22 mouse cellular contexts compared by ENCODE assay signal in the genomic region with DNA sequence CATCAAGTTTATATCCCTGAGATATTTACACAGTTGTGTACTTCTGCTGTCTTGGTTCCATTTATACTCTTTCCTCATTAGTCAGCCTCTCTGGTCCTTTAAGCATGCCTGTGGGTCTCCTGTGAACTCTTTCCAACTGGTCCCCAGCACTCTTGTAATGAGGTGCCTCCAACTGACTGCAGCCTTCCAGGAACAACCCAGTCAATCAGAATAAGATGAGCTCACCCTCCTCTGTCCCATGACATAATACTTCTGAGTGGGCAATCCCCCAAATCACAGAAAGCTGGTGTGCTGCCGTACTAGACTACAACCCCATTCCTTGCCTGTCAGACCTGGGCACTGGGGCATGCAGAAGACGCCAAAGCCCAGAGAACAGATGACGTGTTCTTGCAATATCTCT. TPM values are rescaled to one million over a fixed set of nuclear protein-coding genes. Genes with fewer than 3 reads are reported as not detected.
A peak's percentile ranks its signal among the peaks of the same experiment; 100 is the strongest.
DNase-seq lines count a peak whose midpoint lies in the region; ATAC-seq and TF ChIP-seq lines count a peak whose summit lies in the region.
"Had no signal": no experiment of that assay in that cellular context is flagged by ENCODE, and none has a peak within 500 bp of the region (broad histone marks: within the 10 kb centered on the region; RNA-seq: fewer than 3 reads in every experiment).

No protein-coding gene starts in this region.

- no peak overlapping the region for H3K9ac ChIP-seq in lung, embryonic 15.5 days
- H3K9ac ChIP-seq: heart, embryonic 15.5 days; hindbrain, embryonic 13.5 days had no signal

- H3K9me3 ChIP-seq in lung, embryonic 15.5 days = no peaks in the 10 kb centered on the region
- H3K9me3 ChIP-seq: embryonic facial prominence, embryonic 10.5 days; forebrain, embryonic 10.5 days; heart, embryonic 15.5 days; hindbrain, embryonic 13.5 days had no signal

- no peak for TF ChIP-seq POLR2A in lung, adult 2 months (IDR thresholded peaks at IDR 0.05; ENCODE audit: borderline replicate concordance, extremely low read depth, low read depth, low read length)

- peak; percentile 22 to 60 for DNase-seq in lung, adult 18-20 months
- DNase-seq in lung, adult 2 months = no peak
- DNase-seq in lung, postnatal 14 days = peak; percentile 52
- DNase-seq in kidney, adult 11 months = no peak
- no peak for DNase-seq in left cerebral cortex, postnatal 10 days (ENCODE audit: extremely low spot score in 1 of 2, low spot score in 2 of 2)
- DNase-seq in kidney, adult 18-20 months = no peak
- DNase-seq: adrenal gland, adult 8-10 months; cerebellum, adult 18-20 months; cerebellum, adult 9-11 months; cerebellum, postnatal 36 days; gastrocnemius, postnatal 36 days; heart, adult 2 months; heart, postnatal 14 days had no signal

- TF ChIP-seq CTCF in lung, adult 2 months (IDR thresholded peaks at IDR 0.05; ENCODE audit: insufficient read depth, low read length) = no peak

- no peaks in the 10 kb centered on the region for H3K27me3 ChIP-seq in lung, embryonic 15.5 days
- H3K27me3 ChIP-seq: heart, embryonic 15.5 days; hindbrain, embryonic 13.5 days had no signal

- no peak overlapping the region for H3K4me2 ChIP-seq in lung, embryonic 15.5 days
- H3K4me2 ChIP-seq: heart, embryonic 11.5 days; heart, embryonic 15.5 days; hindbrain, embryonic 13.5 days had no signal

- ATAC-seq in lung, embryonic 15.5 days (ENCODE audit: borderline replicate concordance, extremely low read depth, low FRiP score, low TSS enrichment) = peak; percentile 89
- ATAC-seq in erythroid progenitor cell, adult 5-6 weeks (replicated peaks; ENCODE audit: low FRiP score, poor library complexity, severe bottlenecking) = no peak
- ATAC-seq: forebrain, embryonic 14.5 days; hindbrain, postnatal 0 days had no signal

- H3K36me3 ChIP-seq in lung, embryonic 15.5 days = peaks cover 9% of the 10 kb centered on the region
- H3K36me3 ChIP-seq: heart, embryonic 15.5 days had no signal

- WGBS in lung, adult 2 months = 66% methylated on average over 3 of the region's 3 CpGs
- 52% methylated on average over 3 of the region's 3 CpGs for WGBS in lung, embryonic 15.5 days

- peak overlapping the region; percentile 71 for H3K27ac ChIP-seq in lung, embryonic 15.5 days
- H3K27ac ChIP-seq: embryonic facial prominence, embryonic 10.5 days; forebrain, embryonic 10.5 days; heart, adult 2 months; heart, embryonic 15.5 days; hindbrain, embryonic 13.5 days; hindbrain, postnatal 0 days had no signal

- intact Hi-C loops in left cerebral cortex, postnatal 10 days (cut with DNase I) = no loop called here

- H3K4me3 ChIP-seq in lung, adult 2 months (replicated peaks; ENCODE audit: extremely low read depth, low read depth, low read length) = no peak overlapping the region
- no peak overlapping the region for H3K4me3 ChIP-seq in lung, embryonic 15.5 days
- H3K4me3 ChIP-seq: embryonic facial prominence, embryonic 10.5 days; forebrain, embryonic 10.5 days; heart, adult 2 months; heart, embryonic 15.5 days; hindbrain, embryonic 13.5 days had no signal

- peaks cover 9% of the 10 kb centered on the region for H3K4me1 ChIP-seq in lung, adult 2 months (ENCODE audit: control insufficient read depth, insufficient read depth, low read length)
- peaks cover 23% of the 10 kb centered on the region for H3K4me1 ChIP-seq in lung, embryonic 15.5 days
- H3K4me1 ChIP-seq: embryonic facial prominence, embryonic 10.5 days; forebrain, embryonic 10.5 days; hindbrain, embryonic 13.5 days had no signal

RNA-seq across cellular contexts. Expression of a gene that starts 14.4 kb away (rescaled TPM):
- polyA plus RNA-seq in lung, adult 2 months (2012; rRNA removed) = 18.4 and 34.0 TPM in 2 replicates
- 139 and 144 TPM in 2 replicates for polyA plus RNA-seq in lung, embryonic 15.5 days (2015; fragmentation: Nextera tagmentation; extraction: Ambion mirVana)
- 59.5 and 73.8 TPM in 2 replicates for total RNA-seq in erythroid progenitor cell, adult 5-6 weeks (2015; ENCODE audit: low replicate concordance)
- 21.8 and 66.6 TPM in 2 replicates for total RNA-seq in erythroid progenitor cell, adult 5-6 weeks (2017; ENCODE audit: low replicate concordance)
- total RNA-seq in left cerebral cortex, postnatal 10 days (2021) = 10 to 100 TPM; 33.3 to 34.0 TPM

RNA-seq across cellular contexts. Expression of a gene that starts 14.4 kb away (rescaled TPM):
- polyA plus RNA-seq in lung, adult 2 months (2012; rRNA removed) = 22.9 and 26.9 TPM in 2 replicates
- polyA plus RNA-seq in lung, embryonic 15.5 days (2015; fragmentation: Nextera tagmentation; extraction: Ambion mirVana) = 13.8 and 16.1 TPM in 2 replicates
- total RNA-seq in erythroid progenitor cell, adult 5-6 weeks (2015; ENCODE audit: low replicate concordance) = 61.2 and 62.3 TPM in 2 replicates
- total RNA-seq in erythroid progenitor cell, adult 5-6 weeks (2017; ENCODE audit: low replicate concordance) = 58.8 and 73.4 TPM in 2 replicates
- 100 to 1,000 TPM; 104 to 112 TPM for total RNA-seq in left cerebral cortex, postnatal 10 days (2021)

RNA-seq across cellular contexts. Expression of a gene that starts 39.8 kb away (rescaled TPM):
- polyA plus RNA-seq in lung, adult 2 months (2012; rRNA removed) = 12.4 and 16.2 TPM in 2 replicates
- 23.3 and 28.4 TPM in 2 replicates for polyA plus RNA-seq in lung, embryonic 15.5 days (2015; fragmentation: Nextera tagmentation; extraction: Ambion mirVana)
- 72.1 and 73.2 TPM in 2 replicates for total RNA-seq in erythroid progenitor cell, adult 5-6 weeks (2015; ENCODE audit: low replicate concordance)
- total RNA-seq in erythroid progenitor cell, adult 5-6 weeks (2017; ENCODE audit: low replicate concordance) = 52.5 and 87.7 TPM in 2 replicates
- total RNA-seq in left cerebral cortex, postnatal 10 days (2021) = 100 to 1,000 TPM; 115 to 124 TPM

Comparison
In these comparisons a context has a peak if more than half of its experiments do, and no peak if none do; other contexts are left out.
1. DNase-seq: peak in lung, adult 18-20 months (2 of 2) and lung, postnatal 14 days (single experiment); none in lung, adult 2 months (single experiment), kidney, adult 11 months (single experiment), left cerebral cortex, postnatal 10 days (0 of 2) and kidney, adult 18-20 months (single experiment).